Mouse (Mus musculus) left cerebral cortex, adult 8-10 months (tissue): ENCODE measurements at regions not wholly inside any gene's neighbourhood (a gene's known extent, or its start where the extent isn't known, plus 50 kb on each side); places are given as distances from the start of the nearest gene placed in this dataset.
A peak's percentile ranks its signal among the peaks of the same experiment; 100 is the strongest.

ENCODE experiments used
- DNase-seq, 2 experiments: peaks; one replicate each; pipeline ENCODE4 v3.0.0; 2022; ENCODE audit warnings: low spot score in 2 of 2

- no peak for DNase-seq
Observed at GRCm38 (mm10) chr15:42301956-42302355, 2167.8 kb downstream of the 9330182O14Rik start.

- no peak for DNase-seq
Observed at GRCm38 (mm10) chr15:42304097-42304496, 2169.9 kb downstream of the 9330182O14Rik start.

- peak in 1 of 2 experiments; percentile 22 for DNase-seq
Observed at GRCm38 (mm10) chr15:42309586-42309985, 2175.4 kb downstream of the 9330182O14Rik start.

- no peak for DNase-seq
Observed at GRCm38 (mm10) chr15:42311166-42311565, 2177.0 kb downstream of the 9330182O14Rik start.

- DNase-seq, result no peak
Observed at GRCm38 (mm10) chr15:42320349-42320748, 2186.2 kb downstream of the 9330182O14Rik start.

- DNase-seq, result no peak
Observed at GRCm38 (mm10) chr15:42322940-42323339, 2188.8 kb downstream of the 9330182O14Rik start.

GRCm38 (mm10) chr15:42325221-42325620 is 2191.1 kb downstream of the 9330182O14Rik start:
- peak in 1 of 2 experiments; percentile 7 for DNase-seq

- DNase-seq, result no peak
Observed at GRCm38 (mm10) chr15:42328535-42328934, 2194.4 kb downstream of the 9330182O14Rik start.

- DNase-seq, result no peak
Observed at GRCm38 (mm10) chr15:42329742-42330141, 2195.6 kb downstream of the 9330182O14Rik start.

- no peak for DNase-seq
Observed at GRCm38 (mm10) chr15:42333642-42334041, 2199.5 kb downstream of the 9330182O14Rik start.

- DNase-seq, result no peak
Observed at GRCm38 (mm10) chr15:42346131-42346530, 2212.0 kb downstream of the 9330182O14Rik start.

GRCm38 (mm10) chr15:42361871-42362270 is 2227.7 kb downstream of the 9330182O14Rik start:
- no peak for DNase-seq

GRCm38 (mm10) chr15:42364979-42365378 is 2230.8 kb downstream of the 9330182O14Rik start:
- no peak for DNase-seq

- no peak for DNase-seq
Observed at GRCm38 (mm10) chr15:42366796-42367195, 2232.6 kb downstream of the 9330182O14Rik start.

- DNase-seq, result no peak
Observed at GRCm38 (mm10) chr15:42369603-42370002, 2235.4 kb downstream of the 9330182O14Rik start.

GRCm38 (mm10) chr15:42370044-42370443 is 2235.9 kb downstream of the 9330182O14Rik start:
- no peak for DNase-seq

GRCm38 (mm10) chr15:42372704-42373286 is 2238.6 kb downstream of the 9330182O14Rik start:
- no peak for DNase-seq
